Mouse (Mus musculus) limb, embryonic 11.5 days (tissue): ENCODE data around the gene Acot8. TPM values are rescaled to one million over a fixed set of nuclear protein-coding genes. Genes with fewer than 3 reads are reported as not detected.

Experiments
- ATAC-seq: fragments of 200-750 bp; cut with Nextera tagmentation; 2 replicates; pipeline ENCODE4 v1.8.0; 2017; ENCODE audit warnings: low read depth; ENCODE audit not compliant: insufficient number of reproducible peaks, low FRiP score, low TSS enrichment
- DNase-seq: peaks from one replicate; pipeline ENCODE4 v3.0.0-alpha.2; 2015; ENCODE audit warnings: low spot score
- H3K27ac ChIP-seq: fragments of 300-500 bp; sonication (generic); replicated peaks from 2 replicates; pipeline ENCODE4 v1.5.1; 2014; ENCODE audit warnings: low read depth, mild to moderate bottlenecking, low read length
- H3K27me3 ChIP-seq: fragments of 300-500 bp; sonication (generic); 2 replicates; pipeline ENCODE4 v1.6.1; 2014; ENCODE audit warnings: mild to moderate bottlenecking, low read length, mixed read lengths; ENCODE audit not compliant: control insufficient read depth, insufficient read depth
- H3K36me3 ChIP-seq: fragments of 300-500 bp; sonication (generic); 2 replicates; pipeline ENCODE4 v1.6.1; 2014; ENCODE audit warnings: mild to moderate bottlenecking, low read length, moderate library complexity, mixed read lengths; ENCODE audit not compliant: control insufficient read depth, insufficient read depth
- H3K4me1 ChIP-seq: fragments of 300-500 bp; sonication (generic); 2 replicates; pipeline ENCODE4 v1.6.1; 2014; ENCODE audit warnings: low read length, mixed read lengths; ENCODE audit not compliant: control insufficient read depth, insufficient read depth
- H3K4me2 ChIP-seq: fragments of 300-500 bp; sonication (generic); 2 replicates; pipeline ENCODE4 v1.6.1; 2014; ENCODE audit warnings: low read depth, mild to moderate bottlenecking, moderate library complexity; ENCODE audit not compliant: severe bottlenecking
- H3K4me3 ChIP-seq: fragments of 300-500 bp; sonication (generic); 2 replicates; pipeline ENCODE4 v1.5.1; 2014; ENCODE audit warnings: low read depth, low read length
- H3K9ac ChIP-seq: fragments of 300-500 bp; sonication (generic); 2 replicates; pipeline ENCODE4 v1.6.1; 2014; ENCODE audit warnings: mild to moderate bottlenecking, low read length
- H3K9me3 ChIP-seq: fragments of 300-500 bp; sonication (generic); 2 replicates; pipeline ENCODE4 v1.6.1; 2016; ENCODE audit warnings: low read length; ENCODE audit not compliant: control insufficient read depth
- WGBS: fragments of 180-500 bp; shearing (Covaris S2); extraction: QIAGEN DNeasy Blood & Tissue Kit; methylation state at CpG from one replicate; pipeline ENCODE4 v1.1.7; 2014; 5-methylcytosine and 5-hydroxymethylcytosine counted together
- polyA plus RNA-seq: library from polyadenylated mRNA; unstranded; fragments of >200 nt; fragmentation: Nextera tagmentation; extraction: Ambion mirVana; gene quantifications from 2 replicates; pipeline ENCODE4 v1.2.1, GENCODE M21; 2014

Acot8 gene
- polyA plus RNA-seq, 1 experiment from 2014 or later: 12.0 TPM

DNA sequence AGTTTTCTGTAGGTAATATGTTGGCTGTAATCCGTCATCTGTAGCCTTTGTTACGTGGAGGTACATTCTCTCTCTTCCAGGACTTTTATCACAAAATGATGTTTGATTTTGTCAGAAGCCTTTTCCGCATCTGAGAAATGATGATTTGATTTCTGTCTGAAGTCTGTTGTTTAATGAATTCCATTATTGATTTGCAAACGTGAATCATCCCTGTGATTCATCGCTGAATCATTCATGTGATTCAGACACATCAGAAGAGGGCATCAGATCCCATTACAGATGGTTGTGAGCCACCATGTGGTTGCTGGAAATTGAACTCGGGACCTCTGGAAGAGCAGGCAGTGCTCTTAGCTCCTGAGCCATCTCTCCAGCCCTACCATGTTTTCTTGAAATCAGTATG is 55.7 kb downstream of the Acot8 start:
- Histone ChIP-seq H3K27ac (no peak overlapping the region), H3K27me3 (no peaks in the 10 kb centered on the region), H3K9me3 (no peaks in the 10 kb centered on the region), H3K4me1 (peaks cover 5% of the 10 kb centered on the region), H3K9ac (no peak overlapping the region), H3K4me2 (no peak overlapping the region), H3K36me3 (peaks cover 7% of the 10 kb centered on the region), H3K4me3 (no peak overlapping the region)
- ATAC-seq (no peak), DNase-seq (no peak)
- WGBS: 95% methylated on average over 6 of the region's 6 CpGs

DNA sequence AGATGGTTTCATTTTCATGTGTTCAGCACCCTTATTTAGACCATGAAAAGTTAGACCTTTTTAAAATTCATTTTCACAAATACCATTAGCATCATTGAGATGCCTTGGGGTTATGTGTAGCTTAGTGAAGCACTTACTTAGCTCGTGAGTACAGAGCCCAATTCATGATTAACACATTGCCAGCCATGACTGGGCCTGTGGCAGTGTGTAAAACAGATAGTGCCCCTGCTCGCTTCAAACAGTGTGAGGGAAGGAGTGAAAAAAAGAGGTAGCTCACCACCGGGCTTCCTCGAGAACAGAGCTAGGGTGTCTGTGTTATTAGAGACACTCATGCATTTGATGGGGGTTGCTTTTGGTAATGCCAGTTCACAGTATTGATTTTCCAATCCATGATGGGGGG is 56.5 kb downstream of the Acot8 start:
- H3K27me3 ChIP-seq: no peaks in the 10 kb centered on the region
- no peak overlapping the region for H3K27ac ChIP-seq
- peaks cover 5% of the 10 kb centered on the region for H3K4me1 ChIP-seq
- ATAC-seq: no peak
- no peak for DNase-seq
- no peak overlapping the region for H3K9ac ChIP-seq
- peaks cover 7% of the 10 kb centered on the region for H3K36me3 ChIP-seq
- H3K4me2 ChIP-seq: no peak overlapping the region
- H3K4me3 ChIP-seq: no peak overlapping the region
- WGBS: 89% methylated on average over 4 of the region's 4 CpGs
- H3K9me3 ChIP-seq: no peaks in the 10 kb centered on the region

DNA sequence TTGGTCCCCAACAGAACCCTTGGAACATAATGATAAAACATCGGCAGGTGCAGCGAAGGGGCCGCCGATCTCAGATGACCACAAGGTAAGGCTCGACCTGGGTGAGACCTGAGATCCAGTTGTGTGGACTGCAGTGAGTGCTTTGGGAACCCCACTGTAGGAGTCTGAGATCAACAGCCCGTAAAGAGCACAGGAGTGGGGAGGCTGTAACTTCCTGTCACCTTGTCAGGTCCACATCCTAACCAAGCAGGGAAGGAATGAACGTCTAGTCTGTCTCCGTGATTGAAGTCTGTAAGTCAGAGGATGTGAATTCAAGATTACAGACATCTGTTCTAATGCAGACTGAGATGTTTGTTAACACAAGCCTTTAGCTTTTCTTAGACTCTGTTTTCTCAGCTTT is 58.0 kb downstream of the Acot8 start:
- H3K27me3 ChIP-seq: no peaks in the 10 kb centered on the region
- H3K4me1 ChIP-seq: peaks cover 5% of the 10 kb centered on the region
- no peak for DNase-seq
- no peaks in the 10 kb centered on the region for H3K9me3 ChIP-seq
- H3K27ac ChIP-seq: no peak overlapping the region
- peaks cover 4% of the 10 kb centered on the region for H3K36me3 ChIP-seq
- peak overlapping the region; percentile 59 for H3K4me2 ChIP-seq
- H3K4me3 ChIP-seq: peak overlapping the region; percentile 80
- no peak for ATAC-seq
- H3K9ac ChIP-seq: peak overlapping the region; percentile 90
- WGBS: 56% methylated on average over 8 of the region's 8 CpGs

DNA sequence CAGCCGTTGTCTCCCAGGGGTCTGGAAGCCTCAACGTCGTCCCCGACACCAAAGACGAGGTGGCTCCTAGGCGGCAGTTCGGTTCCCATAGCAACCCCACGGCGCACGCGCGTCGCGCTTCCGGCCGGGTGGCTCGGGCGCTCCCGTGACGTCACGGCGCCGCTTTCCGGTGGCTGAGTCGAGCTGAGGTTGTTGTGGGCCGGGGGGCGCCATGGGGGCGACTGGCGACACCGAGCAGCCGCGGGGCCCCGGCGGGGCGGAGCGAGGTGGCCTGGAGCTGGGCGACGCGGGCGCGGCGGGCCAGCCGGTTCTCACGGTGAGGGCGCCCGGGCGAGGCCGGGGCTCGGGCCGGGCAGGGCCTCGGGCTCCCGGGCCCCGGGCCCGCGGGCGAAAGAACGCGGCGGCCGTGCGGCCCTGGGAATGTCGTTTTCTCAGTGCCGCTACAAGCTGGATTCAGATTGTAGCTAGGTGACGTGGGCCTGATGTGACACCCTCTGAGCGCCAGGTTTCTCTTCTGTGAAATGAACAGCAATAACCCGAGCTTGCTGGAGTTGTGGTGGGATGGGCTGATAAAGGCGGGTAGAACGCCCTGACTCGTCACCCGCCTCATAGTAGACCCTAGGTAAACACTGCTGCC is 58.7 kb downstream of the Acot8 start, which contains the start of the genes Wfdc3 and Dnttip1:
Wfdc3 (minus strand) TSS at position 89 of the 637 bp plus-strand sequence.
Dnttip1 (plus strand) TSS at position 141 of the 637 bp plus-strand sequence.
- DNase-seq (peak; percentile 96), ATAC-seq (peak; percentile 84)
- peak within 1 kb of the TSS; percentile 80 for H3K4me3 ChIP-seq
- H3K9ac ChIP-seq: peak within 1 kb of the TSS; percentile 90
- H3K27me3 ChIP-seq: no peaks in the 10 kb centered on the region
- H3K9me3 ChIP-seq: no peaks in the 10 kb centered on the region
- H3K27ac ChIP-seq: 0 out of 2 replicates have a peak within 1 kb of the TSS, but pooled peaks have one; percentile 52
- peaks cover 4% of the 10 kb centered on the region for H3K36me3 ChIP-seq
- WGBS: under 1% methylated on average over 70 of the region's 70 CpGs
- peak within 1 kb of the TSS; percentile 59 for H3K4me2 ChIP-seq
- peaks cover 5% of the 10 kb centered on the region for H3K4me1 ChIP-seq

DNA sequence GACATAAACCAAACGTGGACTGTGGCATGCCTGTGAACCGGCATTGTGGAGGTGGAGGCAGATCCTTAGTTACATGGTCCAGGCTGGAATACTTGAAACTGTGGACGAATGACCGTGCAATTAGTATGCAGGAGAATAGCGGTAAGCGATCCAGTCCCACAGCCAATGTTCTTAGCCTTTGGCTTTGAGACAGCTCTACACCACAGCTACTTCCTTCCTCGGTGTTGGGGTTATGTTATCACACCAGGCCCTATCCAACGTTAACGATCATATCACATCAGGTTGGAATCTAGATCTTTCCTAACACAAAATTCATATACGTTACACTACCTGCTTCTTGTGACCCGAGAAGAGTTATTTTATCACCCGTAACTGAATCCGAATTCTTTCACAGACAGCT is 59.7 kb downstream of the Acot8 start:
- Histone ChIP-seq H3K4me3 (peak overlapping the region; percentile 80; the same call in 1 of the 2 replicates), H3K36me3 (peaks cover 4% of the 10 kb centered on the region; the same call in 1 of the 2 replicates), H3K9me3 (no peaks in the 10 kb centered on the region), H3K27ac (no peak overlapping the region), H3K4me1 (peaks cover 5% of the 10 kb centered on the region), H3K9ac (no peak overlapping the region), H3K27me3 (no peaks in the 10 kb centered on the region), H3K4me2 (peak overlapping the region; percentile 59; the same call in 1 of the 2 replicates)
- DNase-seq (no peak), ATAC-seq (no peak)
- WGBS: 72% methylated on average over 13 of the region's 13 CpGs

Other genes starting within 250 kb of the Acot8 start
- 38.7 and 38.9 TPM in 2 replicates for gene Wfdc2, start 242.5 kb downstream of the Acot8 start, polyA plus RNA-seq
- gene Spint3, start 231.4 kb downstream of the Acot8 start, polyA plus RNA-seq: not detected in 2 replicates
- not detected in 2 replicates for gene Wfdc6a, start 219.4 kb downstream of the Acot8 start, polyA plus RNA-seq
- gene Eppin, start 211.3 kb downstream of the Acot8 start, polyA plus RNA-seq: not detected in 2 replicates
- not detected in 2 replicates for gene Wfdc6b, start 191.4 kb downstream of the Acot8 start, polyA plus RNA-seq
- not detected in 2 replicates for gene Wfdc8, start 191.3 kb downstream of the Acot8 start, polyA plus RNA-seq
- not detected in 2 replicates for gene Wfdc16, start 166.1 kb downstream of the Acot8 start, polyA plus RNA-seq
- not detected in 2 replicates for gene Wfdc10, start 148.8 kb downstream of the Acot8 start, polyA plus RNA-seq
- gene Wfdc9, start 148.3 kb downstream of the Acot8 start, polyA plus RNA-seq: not detected in 2 replicates
- not detected in 2 replicates for gene Wfdc11, start 130.8 kb downstream of the Acot8 start, polyA plus RNA-seq
- 0.60 TPM in 1 of 2 replicates, not detected in the other for gene Wfdc13, start 119.8 kb downstream of the Acot8 start, polyA plus RNA-seq
- not detected in 2 replicates for gene Spint4, start 106.4 kb downstream of the Acot8 start, polyA plus RNA-seq
- not detected in 2 replicates for gene Spint5, start 89.6 kb downstream of the Acot8 start, polyA plus RNA-seq
- gene Wfdc3, start 59.0 kb downstream of the Acot8 start, polyA plus RNA-seq: 0.55 and 1.0 TPM in 2 replicates
- gene Dnttip1, start 58.9 kb downstream of the Acot8 start, polyA plus RNA-seq: 87.0 and 96.4 TPM in 2 replicates
- 634 and 636 TPM in 2 replicates for gene Ube2c, start 35.0 kb downstream of the Acot8 start, polyA plus RNA-seq
- 13.8 and 14.6 TPM in 2 replicates for gene Tnnc2, start 24.9 kb downstream of the Acot8 start, polyA plus RNA-seq
- gene Snx21, start 19.1 kb downstream of the Acot8 start, polyA plus RNA-seq: 9.9 and 14.6 TPM in 2 replicates
- gene Zswim3, start 216 bp upstream of the Acot8 start, polyA plus RNA-seq: 11.0 and 11.8 TPM in 2 replicates
- 22.3 and 22.4 TPM in 2 replicates for gene Zswim1, start 17.8 kb upstream of the Acot8 start, polyA plus RNA-seq
- not detected in 2 replicates for gene Spata25, start 23.7 kb upstream of the Acot8 start, polyA plus RNA-seq
- 95.8 and 104 TPM in 2 replicates for gene Ctsa, start 28.0 kb upstream of the Acot8 start, polyA plus RNA-seq
- gene Neurl2, start 28.6 kb upstream of the Acot8 start, polyA plus RNA-seq: 5.9 and 6.1 TPM in 2 replicates
- gene Pltp, start 52.8 kb upstream of the Acot8 start, polyA plus RNA-seq: 22.9 and 25.1 TPM in 2 replicates
- 71.5 and 76.6 TPM in 2 replicates for gene Pcif1, start 74.4 kb upstream of the Acot8 start, polyA plus RNA-seq
- gene Zfp335, start 106.9 kb upstream of the Acot8 start, polyA plus RNA-seq: 12.1 and 16.3 TPM in 2 replicates
- gene Mmp9, start 135.9 kb upstream of the Acot8 start, polyA plus RNA-seq: 0.21 and 0.47 TPM in 2 replicates
- gene Slc12a5, start 155.9 kb upstream of the Acot8 start, polyA plus RNA-seq: 0.87 and 0.92 TPM in 2 replicates
- gene Ncoa5, start 230.0 kb upstream of the Acot8 start, polyA plus RNA-seq: 81.2 and 85.2 TPM in 2 replicates